Mouse (Mus musculus): Measurements from ENCODE around the gene Cd9.

GRCm38 (mm10) chr6:125528614-125529200, 34.1 kb upstream of the Cd9 start:
- no peak for TF ChIP-seq MAFK (IDR thresholded peaks at IDR 0.05; ENCODE audit: insufficient replicate concordance, low read length)
- no peak for TF ChIP-seq POLR2A (IDR thresholded peaks at IDR 0.05; ENCODE audit: low read depth, low read length)
- no peak for TF ChIP-seq CTCF (conservative IDR thresholded peaks at IDR 0.05 in 1 of 2, IDR thresholded peaks at IDR 0.05 in 1 of 2; ENCODE audit: low read depth in 2 of 2, low read length in 2 of 2)
- TF ChIP-seq PAX5 (IDR thresholded peaks at IDR 0.05; ENCODE audit: low read length), result no peak
- TF ChIP-seq USF2 (conservative IDR thresholded peaks at IDR 0.05; ENCODE audit: low read depth, low read length), result no peak
- no peak for TF ChIP-seq ZMIZ1 (IDR thresholded peaks at IDR 0.05; ENCODE audit: low read depth, low read length)
- TF ChIP-seq SIN3A (IDR thresholded peaks at IDR 0.05; ENCODE audit: low read length), result no peak
- no peak for TF ChIP-seq HCFC1 (IDR thresholded peaks at IDR 0.05; ENCODE audit: low read depth, low read length)
- no peak for TF ChIP-seq MAX (IDR thresholded peaks at IDR 0.05; ENCODE audit: low read length)
- TF ChIP-seq NELFE (IDR thresholded peaks at IDR 0.05; ENCODE audit: low read depth, low read length), result no peak
- no peak for TF ChIP-seq BHLHE40 (IDR thresholded peaks at IDR 0.05; ENCODE audit: low read depth, low read length)
- TF ChIP-seq E2F4 (IDR thresholded peaks at IDR 0.05; ENCODE audit: insufficient replicate concordance, low read depth, low read length), result no peak
- no peak for TF ChIP-seq MAZ (IDR thresholded peaks at IDR 0.05; ENCODE audit: low read depth, low read length)

Data from CH12.LX (cell line).